Mouse (Mus musculus): Measurements from ENCODE around the gene Mrpl54. TPM values are rescaled to one million over a fixed set of nuclear protein-coding genes. Genes with fewer than 3 reads are reported as not detected.

Gene Mrpl54
- 100 to 1,000 TPM; 106 to 116 TPM for total RNA-seq (2021)
- long read RNA-seq, experiment 1, transcript Mrpl54-201 (3 exons, 604 nt), result major isoform, 49 of 58 reads
- long read RNA-seq, experiment 1, partial matches to known transcripts, result 8 of 58 reads
- long read RNA-seq, experiment 1, other reads (novel, unspliced or antisense), result 0 of 58 reads
- long read RNA-seq, experiment 2, transcript Mrpl54-201 (3 exons, 604 nt), result major isoform, 46 of 51 reads
- long read RNA-seq, experiment 2, partial matches to known transcripts, result 4 of 51 reads
- long read RNA-seq, experiment 2, other reads (novel, unspliced or antisense), result 1 of 51 reads

DNA sequence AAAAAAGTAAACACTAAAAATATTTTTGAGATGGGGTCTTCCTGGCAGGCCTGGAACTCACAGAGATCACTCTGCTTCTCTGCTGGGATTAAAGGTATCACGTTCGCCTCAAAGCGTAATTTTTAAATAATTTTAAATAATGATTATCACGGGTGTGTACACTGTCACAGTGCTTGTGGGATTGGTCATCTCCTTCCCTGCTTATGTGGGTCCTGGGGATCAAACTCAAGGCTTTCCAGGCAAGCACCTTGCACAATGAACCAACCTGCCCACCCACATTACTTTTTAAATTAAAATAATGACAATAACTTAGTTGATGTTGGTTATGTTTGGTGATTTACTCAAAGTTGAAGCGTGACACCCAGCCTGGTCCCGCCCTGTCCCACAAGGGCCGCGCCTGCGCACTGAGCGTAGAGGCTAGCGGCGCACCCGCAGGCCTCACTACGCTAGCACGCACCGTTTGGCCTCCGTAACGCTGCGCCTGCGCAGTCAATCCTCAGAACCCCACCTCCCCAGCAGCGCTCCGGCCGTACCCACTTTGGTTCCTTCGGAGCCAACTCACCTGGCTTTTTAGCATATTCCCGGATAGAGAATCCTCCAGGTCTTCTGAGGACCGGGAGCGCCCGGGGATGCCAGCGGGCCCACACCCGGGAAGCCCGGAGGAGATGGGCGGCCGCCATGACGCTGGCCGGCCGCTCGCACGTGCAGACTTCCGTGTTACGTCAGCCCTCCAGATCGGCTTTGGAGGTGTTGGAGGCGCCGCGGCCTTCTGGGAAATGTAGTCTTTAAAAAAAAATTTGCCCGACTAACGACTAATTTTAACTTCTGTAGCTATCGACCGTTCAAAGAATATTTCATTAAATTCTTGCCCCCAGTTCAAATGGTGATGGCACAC lies at the start of gene Mrpl54, which contains the start of gene Apba3:
TSS of gene Mrpl54 (minus strand) at position 724 of the 895 bp plus-strand sequence.
TSS of gene Apba3 (plus strand) at position 750 of the 895 bp plus-strand sequence.
- peak; percentile 95 for DNase-seq (ENCODE audit: low spot score)

DNA sequence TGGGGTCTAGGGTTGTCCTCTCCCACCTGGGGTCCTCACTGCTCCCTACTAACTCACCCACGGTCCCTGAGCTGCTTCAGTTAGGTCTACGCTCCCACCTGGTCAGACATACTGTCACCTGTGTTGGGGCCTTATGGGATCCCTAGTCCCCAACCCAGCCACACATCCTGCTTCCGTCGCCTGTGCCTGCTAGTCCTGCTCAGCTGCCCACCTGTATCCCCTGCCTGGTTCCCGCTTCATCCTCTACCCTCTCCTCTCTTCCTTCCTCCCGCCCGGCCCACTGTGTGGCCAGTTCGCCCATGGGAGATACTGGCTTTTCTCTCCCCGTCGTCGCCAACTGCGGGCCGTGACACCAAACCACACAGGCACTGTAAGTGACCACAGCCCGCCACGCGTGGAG lies 48.9 kb upstream of the Mrpl54 start:
- DNase-seq (ENCODE audit: low spot score), result no peak

DNA sequence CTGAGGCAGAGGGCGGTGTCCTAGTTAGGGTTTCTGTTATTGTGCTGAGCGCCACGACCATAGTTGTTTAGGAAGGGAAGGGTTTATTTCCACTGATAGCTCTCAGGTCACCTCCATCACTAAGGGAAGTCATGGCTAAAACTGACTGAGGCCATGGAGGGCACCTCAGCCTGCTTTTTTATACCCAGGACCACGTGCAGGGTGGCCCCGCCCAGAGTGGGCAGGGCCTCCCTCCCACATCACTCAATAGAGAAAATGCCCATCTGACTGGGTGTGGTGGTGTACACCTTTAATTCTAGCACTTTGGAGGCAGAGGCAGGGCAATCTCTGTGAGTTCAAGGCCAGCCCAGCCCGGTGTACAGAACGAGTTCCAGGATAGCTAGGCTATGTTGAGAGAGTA lies 47.5 kb upstream of the Mrpl54 start:
- no peak for DNase-seq (ENCODE audit: low spot score)

DNA sequence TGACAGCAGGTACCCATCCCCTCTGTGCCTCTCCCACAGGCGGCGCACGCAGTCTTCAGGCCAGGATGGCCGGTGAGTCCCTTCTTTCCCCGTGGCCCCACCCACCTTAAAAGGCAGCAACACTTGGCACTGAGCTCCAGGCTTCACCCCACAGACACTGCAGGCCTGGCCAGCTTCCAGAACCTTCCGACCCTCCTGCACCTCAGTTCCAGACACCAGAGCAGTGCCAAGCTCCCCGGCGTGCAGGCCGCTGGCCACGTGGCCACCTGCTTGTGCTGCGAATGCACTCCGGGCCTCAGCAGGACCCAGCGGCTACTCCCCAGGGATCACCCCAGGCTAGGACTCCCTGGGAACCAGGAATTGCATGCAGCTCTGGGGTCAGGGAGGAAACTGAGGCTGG lies 46.8 kb upstream of the Mrpl54 start:
- no peak for DNase-seq (ENCODE audit: low spot score)

DNA sequence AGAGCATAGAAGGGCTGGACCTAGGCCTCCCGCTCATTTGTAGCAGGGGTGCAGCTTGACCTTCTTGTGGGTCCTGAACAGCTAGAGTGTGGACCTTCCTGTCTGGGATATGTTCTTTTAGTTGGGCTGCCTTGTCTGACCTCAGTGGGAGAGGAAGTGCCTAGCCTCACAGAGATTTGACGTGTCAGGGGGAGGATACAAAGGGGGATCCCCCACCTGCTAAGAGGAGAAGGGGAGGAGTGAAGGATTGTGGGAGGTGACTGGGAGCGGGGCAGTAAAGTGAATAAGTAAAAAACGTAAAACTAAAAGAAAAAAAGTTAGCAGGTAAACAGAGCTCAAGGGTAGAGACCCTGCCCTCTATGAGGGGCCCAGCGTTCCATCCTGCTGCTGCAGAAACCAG lies 42.8 kb upstream of the Mrpl54 start:
- no peak for DNase-seq (ENCODE audit: low spot score)

DNA sequence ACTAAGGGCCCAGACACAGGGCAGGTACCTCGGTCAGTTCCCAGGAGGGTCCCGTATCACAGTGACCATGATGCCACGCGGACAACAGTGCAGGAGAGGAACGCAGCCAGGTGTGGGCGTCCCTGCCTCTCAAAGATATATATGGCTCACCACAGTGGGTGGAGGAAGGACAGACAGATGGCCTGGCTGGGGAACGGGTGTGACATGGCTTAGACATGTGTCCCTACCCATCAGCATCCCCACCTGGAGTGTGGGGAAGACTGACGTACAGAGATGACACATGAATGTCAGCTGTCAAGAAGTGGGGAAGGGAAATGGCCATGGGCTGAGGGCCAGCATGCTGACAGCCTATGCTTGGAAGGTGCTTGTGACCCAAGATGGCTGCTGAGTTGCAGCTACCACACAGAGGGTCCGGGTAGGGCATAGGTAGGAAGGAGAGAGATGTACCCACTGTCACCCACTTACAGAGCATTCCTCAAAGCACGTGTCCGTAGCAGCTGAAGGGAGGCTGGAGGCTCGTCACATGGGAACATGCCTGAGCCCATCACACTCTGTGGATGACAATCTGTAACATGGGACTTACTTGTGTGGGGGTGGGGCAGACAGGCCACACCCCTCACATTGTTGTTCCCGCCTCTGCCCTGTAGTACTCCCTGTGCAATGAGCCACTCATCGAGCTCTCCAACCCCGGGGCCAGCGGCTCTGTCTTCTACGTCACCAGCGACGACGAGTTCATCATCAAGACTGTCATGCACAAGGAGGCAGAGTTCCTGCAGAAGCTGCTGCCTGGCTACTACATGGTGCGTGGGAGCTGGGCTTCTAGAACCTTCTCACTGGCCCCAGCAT lies 40.3 kb upstream of the Mrpl54 start:
- no peak for DNase-seq (ENCODE audit: low spot score)

DNA sequence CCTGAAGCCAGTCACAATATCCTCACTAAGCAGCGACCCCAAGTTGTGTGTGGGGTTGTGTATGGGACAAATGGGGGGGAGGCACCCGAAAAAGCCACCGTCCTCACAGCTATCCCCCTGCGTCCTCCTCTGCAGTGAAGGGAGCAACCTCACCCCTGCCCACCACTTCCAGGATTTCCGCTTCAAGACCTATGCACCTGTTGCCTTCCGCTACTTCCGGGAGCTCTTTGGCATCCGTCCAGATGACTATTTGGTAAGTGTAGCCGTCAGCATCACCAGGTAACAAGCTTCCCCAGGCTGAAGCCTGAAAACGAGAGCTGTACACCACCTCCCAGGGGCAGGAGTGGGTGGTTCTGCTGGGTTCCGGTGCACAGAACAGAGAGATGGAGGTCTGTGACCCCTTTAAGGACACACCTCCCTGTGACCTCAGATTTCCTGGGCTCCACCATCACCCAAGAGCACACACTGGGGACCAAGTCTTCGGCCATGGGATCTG lies 39.5 kb upstream of the Mrpl54 start:
- no peak for DNase-seq (ENCODE audit: low spot score)

DNA sequence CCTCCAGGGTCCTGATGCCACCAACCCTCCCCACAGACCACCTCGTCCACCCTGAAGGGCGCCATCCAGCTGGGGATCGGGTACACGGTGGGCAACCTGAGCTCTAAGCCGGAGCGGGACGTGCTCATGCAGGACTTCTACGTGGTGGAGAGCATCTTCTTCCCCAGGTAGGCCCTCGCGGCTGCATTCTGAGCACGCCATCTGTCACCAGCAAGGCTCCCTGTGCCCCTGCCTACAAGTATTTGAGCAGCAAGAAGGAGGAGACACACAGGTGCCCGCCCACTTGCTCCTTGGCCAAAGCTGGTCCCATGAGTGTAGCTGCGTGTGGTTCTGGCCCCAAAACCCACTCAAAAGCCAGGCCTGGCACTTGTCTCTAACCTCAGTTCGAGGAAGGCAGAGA lies 38.9 kb upstream of the Mrpl54 start:
- no peak for DNase-seq (ENCODE audit: low spot score)

DNA sequence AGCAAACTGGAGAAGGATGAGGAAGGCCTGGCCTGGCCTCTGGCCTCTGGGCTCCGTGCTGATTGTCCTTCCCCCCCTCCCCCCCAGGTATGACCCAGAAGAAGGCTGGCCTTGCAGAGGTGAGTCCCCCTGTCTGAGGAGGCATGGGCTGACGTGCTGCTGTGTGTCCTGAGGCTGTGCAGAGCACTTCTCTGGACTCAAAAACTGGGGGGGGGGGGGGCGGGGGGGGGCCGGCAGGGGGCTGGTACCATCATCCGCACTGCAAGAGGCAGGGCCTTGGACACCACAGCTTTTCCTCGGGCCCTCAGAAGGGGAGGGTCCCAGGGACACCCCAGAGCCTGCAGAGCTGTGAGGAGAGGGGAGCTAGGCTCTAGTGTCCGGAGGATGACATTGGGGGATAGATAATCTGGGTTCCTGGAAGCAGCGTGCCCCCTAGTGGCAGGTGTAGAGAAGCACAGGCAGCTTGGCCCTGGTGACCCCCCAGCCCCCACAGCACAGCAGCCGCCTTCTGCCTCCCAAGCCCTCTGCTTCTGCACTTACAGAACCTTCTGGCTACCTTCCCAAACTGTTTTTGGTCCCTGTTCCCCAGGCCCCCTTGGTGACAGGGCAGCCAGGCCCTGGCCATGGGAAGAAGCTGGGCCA lies 38.0 kb upstream of the Mrpl54 start:
- peak; percentile 55 for DNase-seq (ENCODE audit: low spot score)

DNA sequence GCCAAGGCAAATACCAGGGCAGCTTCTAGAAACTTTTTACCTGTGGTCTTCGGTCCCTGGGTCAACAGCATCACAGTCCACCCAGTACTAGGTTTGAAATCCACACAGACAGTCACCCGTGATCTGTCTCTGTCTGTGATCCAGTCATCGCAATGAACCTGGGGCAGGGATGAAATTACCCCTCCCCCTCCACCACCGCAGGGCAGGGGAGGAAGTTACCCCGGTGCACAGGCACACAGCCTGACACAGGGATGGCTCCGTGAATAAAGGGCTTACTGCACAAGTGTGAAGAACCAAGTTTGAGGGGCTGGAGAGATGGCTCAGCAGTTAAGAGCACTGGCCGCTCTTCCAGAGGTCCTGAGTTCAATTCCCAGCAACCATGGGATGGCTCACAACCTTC lies 37.0 kb upstream of the Mrpl54 start:
- no peak for DNase-seq (ENCODE audit: low spot score)

DNA sequence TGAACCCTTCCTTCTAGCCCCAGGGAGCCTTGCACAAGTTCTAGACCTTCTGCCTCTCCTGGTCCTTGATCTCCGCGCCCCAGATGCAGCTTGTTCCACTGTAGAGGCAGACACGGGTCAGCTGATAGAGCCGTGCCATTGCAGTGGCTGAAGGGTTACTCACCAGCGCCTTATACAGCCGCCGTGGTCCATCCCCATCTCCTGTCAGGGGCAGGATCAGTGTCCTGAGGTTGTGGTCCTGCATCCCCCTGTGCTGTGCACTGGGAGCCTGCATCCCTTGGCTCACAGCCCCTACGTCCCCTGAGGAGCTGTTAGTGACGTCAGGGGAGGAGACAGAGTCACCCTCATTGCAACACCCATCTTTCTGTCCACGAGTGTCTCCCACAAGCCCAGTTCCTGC lies 36.5 kb upstream of the Mrpl54 start:
- DNase-seq (ENCODE audit: low spot score), result no peak

DNA sequence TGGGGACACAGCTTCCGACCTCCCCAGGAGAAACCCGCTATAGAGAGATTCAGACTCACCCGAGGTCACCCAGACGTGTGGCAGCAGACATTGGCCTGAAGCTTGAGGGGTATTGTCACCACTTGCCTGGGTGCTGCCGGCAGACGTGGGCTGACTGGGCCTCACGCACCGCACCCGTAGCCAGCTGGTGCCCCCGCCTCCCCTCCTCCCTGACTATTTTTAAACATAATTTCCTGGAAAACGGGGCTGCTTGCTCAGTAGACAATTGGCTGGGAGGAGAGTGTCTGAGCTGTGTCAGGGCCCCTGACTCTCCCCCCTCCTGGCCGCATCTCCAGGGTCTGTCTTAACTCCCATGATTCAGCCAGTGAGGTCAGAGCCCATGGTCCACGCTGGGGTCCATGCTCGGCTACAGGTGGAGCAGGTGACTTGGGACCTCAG lies 36.1 kb upstream of the Mrpl54 start:
- no peak for DNase-seq (ENCODE audit: low spot score)

DNA sequence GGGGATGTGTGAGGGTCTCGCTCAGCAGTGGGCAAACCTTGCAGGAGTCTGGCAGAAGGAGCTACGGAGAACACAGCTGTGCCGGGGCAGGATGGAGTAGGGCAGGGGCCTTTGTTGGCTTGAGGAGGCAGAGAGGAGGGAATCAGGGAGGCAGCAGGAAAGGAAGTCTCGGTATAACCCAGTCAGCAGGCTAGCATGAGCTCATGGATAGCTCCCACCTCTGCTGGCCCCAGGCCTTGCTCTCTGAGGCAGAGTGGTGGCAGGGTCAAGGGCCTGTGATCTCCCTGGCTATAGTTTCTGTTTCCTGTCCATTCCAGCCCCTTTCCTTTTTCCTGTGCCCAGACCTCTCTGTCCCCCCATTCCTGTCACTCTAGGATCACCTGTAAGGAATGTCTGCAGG lies 35.6 kb upstream of the Mrpl54 start:
- DNase-seq (ENCODE audit: low spot score), result no peak

DNA sequence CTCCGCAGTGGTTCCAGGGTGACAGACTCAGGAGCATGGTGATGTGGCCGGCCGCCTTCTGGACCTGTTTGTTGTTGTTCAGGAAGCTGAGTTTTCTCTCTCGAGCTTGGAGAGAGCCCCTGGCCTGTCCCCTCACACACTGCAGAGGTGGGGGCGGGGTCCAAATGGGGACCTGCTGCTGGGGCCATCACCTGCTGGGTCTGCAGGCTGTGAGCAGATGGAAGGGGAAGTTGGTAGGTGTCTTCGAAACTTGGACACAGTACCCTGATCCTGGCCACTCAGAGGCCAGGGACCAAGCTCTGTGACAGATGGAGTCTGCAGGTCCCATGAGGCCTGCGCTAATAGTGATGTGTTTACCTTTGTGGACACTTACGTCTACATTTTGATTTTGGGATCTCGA lies 34.6 kb upstream of the Mrpl54 start:
- no peak for DNase-seq (ENCODE audit: low spot score)

DNA sequence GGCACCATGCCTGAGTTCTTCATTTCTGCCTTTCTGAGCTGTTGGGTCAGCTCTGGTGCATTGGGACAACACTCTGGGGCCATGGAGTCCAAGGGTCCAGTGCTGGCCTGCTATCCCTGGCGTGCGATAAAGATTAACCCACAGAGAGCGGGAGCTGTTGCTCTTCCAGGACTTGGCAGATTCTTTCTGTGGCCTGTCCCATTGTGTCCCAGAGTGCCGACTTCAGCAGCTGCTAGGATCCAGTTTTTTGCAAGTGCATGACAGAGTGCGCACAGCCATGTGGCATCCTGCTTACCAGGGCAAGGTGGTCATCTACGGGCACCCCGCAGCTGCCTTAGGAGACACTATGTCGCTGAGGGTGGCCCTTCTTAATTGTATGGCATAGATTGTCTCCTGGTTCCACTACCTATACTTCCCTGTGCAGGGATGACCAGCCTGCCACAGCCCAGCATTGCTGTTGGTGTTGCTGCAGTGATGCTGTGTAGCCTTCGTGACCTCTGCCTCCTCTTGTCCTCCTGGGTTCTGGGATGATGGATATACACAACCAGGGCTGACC lies 33.7 kb upstream of the Mrpl54 start:
- DNase-seq (ENCODE audit: low spot score), result no peak

DNA sequence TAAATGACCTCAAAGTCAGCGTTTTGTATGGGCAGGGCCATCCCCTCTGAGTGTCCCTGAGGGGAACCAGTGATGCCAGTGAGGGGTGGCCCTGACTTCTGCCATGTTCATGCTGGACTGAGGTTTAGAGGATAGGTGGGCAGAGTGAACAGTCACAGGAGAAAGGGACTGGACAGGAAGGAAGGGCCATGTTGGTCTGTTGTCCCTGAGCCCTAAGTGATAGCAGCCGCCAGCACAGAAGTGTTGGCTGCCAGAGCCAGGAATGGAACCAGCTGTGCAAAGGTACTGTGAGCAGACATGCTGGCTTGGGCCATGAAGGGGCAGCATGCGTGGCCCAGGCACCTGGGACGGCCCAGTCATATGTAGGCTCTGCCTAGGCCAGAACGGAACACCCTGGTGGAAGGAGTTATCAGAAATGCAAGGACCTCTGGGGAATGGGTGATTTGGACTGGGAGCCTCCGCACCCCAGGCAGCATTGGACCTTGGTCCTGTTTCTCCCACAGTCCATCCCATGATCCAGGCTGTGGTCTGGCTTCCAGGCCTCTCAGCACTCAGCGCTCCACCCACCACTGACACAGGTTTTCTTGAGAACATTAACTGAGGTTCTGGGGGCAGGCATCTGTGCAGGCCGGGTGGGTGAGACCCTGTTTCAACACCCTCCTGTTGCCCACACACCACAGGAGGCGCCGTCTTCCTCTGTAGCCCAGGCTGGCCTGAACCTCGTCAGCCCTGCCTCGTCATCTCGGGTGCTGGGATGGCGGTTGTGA lies 33.0 kb upstream of the Mrpl54 start:
- DNase-seq (ENCODE audit: low spot score), result no peak

DNA sequence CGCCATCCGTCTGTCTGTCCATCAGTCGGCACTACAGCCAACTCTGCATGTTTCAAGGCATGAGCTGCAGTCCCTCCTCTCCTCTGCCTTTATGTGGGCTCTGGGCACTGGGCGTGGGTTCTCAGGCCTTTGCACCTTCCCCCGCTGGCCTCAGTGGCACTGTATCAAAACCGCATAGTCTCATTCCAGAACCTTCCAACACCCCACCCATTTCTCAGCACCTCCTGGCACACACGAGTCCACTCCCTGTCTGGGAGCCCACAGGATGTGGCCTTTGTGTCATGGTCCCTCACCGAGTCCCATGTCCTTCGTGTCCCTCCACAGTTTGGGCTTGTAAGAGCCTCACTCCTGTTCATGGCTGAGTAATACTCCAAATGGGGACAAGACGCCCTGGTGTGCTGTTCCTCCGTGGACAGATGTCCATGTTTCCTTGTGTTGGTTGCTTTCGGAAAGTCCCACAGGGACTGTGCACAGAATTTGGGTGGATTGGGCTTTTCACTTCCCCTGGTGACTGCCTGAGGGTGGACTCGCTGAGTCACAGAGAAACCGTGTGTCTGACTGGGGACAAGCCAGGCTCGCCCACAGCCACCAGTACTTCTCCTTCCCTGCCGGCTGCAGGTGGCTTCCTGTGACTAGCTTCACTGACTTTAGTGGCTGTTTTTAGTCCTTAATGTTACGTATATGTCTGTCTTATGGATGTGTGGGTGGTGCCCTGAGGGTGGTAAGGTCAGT lies 31.8 kb upstream of the Mrpl54 start:
- no peak for DNase-seq (ENCODE audit: low spot score)

DNA sequence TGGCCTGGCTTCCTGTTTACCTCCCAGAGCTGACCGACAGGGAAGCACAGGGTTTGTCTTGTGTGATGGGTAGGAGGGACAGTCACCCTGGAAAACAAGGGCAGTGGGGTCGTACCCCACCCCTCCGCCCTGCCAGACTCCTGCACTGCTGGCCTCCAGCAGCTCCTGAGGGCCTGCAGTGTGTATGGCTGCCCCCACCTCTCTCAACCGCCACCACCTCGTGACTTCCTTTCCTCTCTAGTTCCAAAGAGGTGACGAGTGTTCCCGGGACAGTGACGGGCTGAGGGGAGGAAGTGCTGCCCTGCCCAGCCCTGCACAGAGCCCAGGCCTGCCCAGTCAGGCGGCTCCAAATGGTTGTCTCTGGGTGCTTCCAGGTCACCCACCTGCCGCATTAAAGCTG lies 31.1 kb upstream of the Mrpl54 start:
- peak; percentile 51 for DNase-seq (ENCODE audit: low spot score)

DNA sequence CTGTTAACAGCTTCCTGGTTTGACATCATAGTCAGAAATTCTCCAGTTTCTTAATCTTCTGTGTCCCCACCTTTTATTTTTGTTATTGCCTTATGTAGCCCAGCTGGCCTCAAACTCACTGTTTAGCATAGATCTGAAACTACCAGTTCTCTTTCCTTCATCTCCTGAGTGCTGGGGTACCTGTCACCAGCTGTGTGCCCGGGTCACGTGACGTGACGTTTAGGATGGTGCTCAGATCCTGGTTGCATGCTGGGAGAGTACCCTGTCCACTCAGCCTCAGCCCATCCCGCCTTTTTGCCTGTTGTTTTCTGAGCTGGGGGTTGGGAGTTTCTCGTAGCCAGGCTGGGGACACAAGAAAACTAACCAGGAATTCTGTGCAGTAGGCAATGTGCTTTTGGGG lies 30.5 kb upstream of the Mrpl54 start:
- DNase-seq (ENCODE audit: low spot score), result no peak
